Mouse (Mus musculus) heart, embryonic 10.5 days (tissue): ENCODE results near the gene Vmn1r202. TPM values are rescaled to one million over a fixed set of nuclear protein-coding genes. Genes with fewer than 3 reads are reported as not detected.
"Not testable (repeated sequence)": the region's sequence is repeated elsewhere in the genome, so short reads cannot be mapped to it uniquely, and the experiment has no call there.

Experiments
- DNase-seq: peaks from one replicate; pipeline ENCODE4 v3.0.0-alpha.2; 2017; ENCODE audit warnings: low spot score
- H3K27ac ChIP-seq: fragments of 300-500 bp; sonication (generic); 2 replicates; pipeline ENCODE4 v1.5.1; 2016; ENCODE audit warnings: mild to moderate bottlenecking
- H3K27me3 ChIP-seq: fragments of 300-500 bp; sonication (generic); 2 replicates; pipeline ENCODE4 v1.6.1; 2016; ENCODE audit warnings: mild to moderate bottlenecking; ENCODE audit not compliant: poor library complexity, insufficient read depth, severe bottlenecking
- H3K36me3 ChIP-seq: fragments of 300-500 bp; sonication (generic); 2 replicates; pipeline ENCODE4 v1.6.1; 2016; ENCODE audit warnings: mild to moderate bottlenecking, moderate library complexity
- H3K4me1 ChIP-seq: fragments of 300-500 bp; sonication (generic); 2 replicates; pipeline ENCODE4 v1.6.1; 2016; ENCODE audit warnings: mild to moderate bottlenecking
- H3K4me3 ChIP-seq: fragments of 300-500 bp; sonication (generic); 2 replicates; pipeline ENCODE4 v1.5.1; 2016; ENCODE audit warnings: mild to moderate bottlenecking, moderate library complexity
- H3K9me3 ChIP-seq: fragments of 300-500 bp; sonication (generic); 2 replicates; pipeline ENCODE4 v1.6.1; 2016; ENCODE audit warnings: mild to moderate bottlenecking, moderate library complexity
- WGBS: fragments of 180-500 bp; shearing (Covaris S2); methylation state at CpG from one replicate; pipeline ENCODE4 v1.1.7; 2016; 5-methylcytosine and 5-hydroxymethylcytosine counted together
- polyA plus RNA-seq: library from polyadenylated mRNA; unstranded; fragments of >200 nt; fragmentation: Nextera tagmentation; extraction: Ambion mirVana; gene quantifications from 2 replicates; pipeline ENCODE4 v1.2.1, GENCODE M21; 2016

Gene Vmn1r202
- not detected in 2 replicates for polyA plus RNA-seq

DNA sequence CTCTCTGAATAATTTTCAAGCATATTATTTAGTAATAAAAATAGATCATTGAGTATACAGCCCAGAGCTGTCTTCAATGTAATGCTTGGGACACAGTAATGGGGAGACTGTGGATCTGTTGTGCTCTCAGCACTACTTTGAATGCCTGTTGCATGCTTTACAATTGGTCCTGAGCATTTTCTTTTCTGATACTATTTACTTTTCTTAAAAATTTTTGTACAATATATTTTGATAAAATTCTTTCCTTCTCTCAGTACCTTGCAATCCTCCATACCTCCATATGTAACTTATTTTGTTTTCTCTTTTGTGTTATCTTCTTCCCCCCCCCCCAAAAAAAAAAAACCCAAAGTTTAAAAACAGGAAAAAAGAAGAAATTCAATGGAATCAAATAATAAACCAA is at the start of gene Vmn1r202:
Vmn1r202 (minus strand) TSS at position 101 of the 400 bp plus-strand sequence.
- no peak within 1 kb of the TSS for H3K27ac ChIP-seq
- H3K4me3 ChIP-seq, result no peak within 1 kb of the TSS
- H3K9me3 ChIP-seq, result no peaks in the 10 kb centered on the region
- no peak for DNase-seq
- H3K27me3 ChIP-seq, result no peaks in the 10 kb centered on the region
- no peaks in the 10 kb centered on the region for H3K4me1 ChIP-seq
- no peaks in the 10 kb centered on the region for H3K36me3 ChIP-seq

- 54% methylated on average over 1 of the region's 1 CpGs for WGBS
- not testable (repeated sequence) for H3K27me3 ChIP-seq, H3K4me1 ChIP-seq, H3K9me3 ChIP-seq, H3K36me3 ChIP-seq, H3K27ac ChIP-seq, DNase-seq, H3K4me3 ChIP-seq
Measured at GRCm38 (mm10) chr13:22552898-22553297, 47.7 kb upstream of the Vmn1r202 start, which contains the start of gene Vmn1r204. Gene Vmn1r204 (plus strand): TSS chr13:22553198.

- no peaks in the 10 kb centered on the region for H3K9me3 ChIP-seq
- no peaks in the 10 kb centered on the region for H3K4me1 ChIP-seq
- DNase-seq, result no peak
Measured at GRCm38 (mm10) chr13:22517814-22518213, 12.6 kb upstream of the Vmn1r202 start, which contains the start of gene Vmn1r203. Gene Vmn1r203 (plus strand): TSS chr13:22518114.

GRCm38 (mm10) chr13:22502431-22502830 is 2.8 kb downstream of the Vmn1r202 start:
- H3K9me3 ChIP-seq, result no peaks in the 10 kb centered on the region
- H3K4me1 ChIP-seq, result no peaks in the 10 kb centered on the region
- no peak overlapping the region for H3K27ac ChIP-seq
- H3K36me3 ChIP-seq, result no peaks in the 10 kb centered on the region
- H3K27me3 ChIP-seq, result no peaks in the 10 kb centered on the region
- DNase-seq, result no peak
- no peak overlapping the region for H3K4me3 ChIP-seq
- WGBS, result 74% methylated on average over 3 of the region's 3 CpGs

More at GRCm38 (mm10) chr13:22517814-22518213, 12.6 kb upstream of the Vmn1r202 start, which contains the start of gene Vmn1r203:
- Histone ChIP-seq H3K27ac (no peak within 1 kb of the TSS), H3K36me3 (no peaks in the 10 kb centered on the region), H3K4me3 (no peak within 1 kb of the TSS), H3K27me3 (no peaks in the 10 kb centered on the region)

DNA sequence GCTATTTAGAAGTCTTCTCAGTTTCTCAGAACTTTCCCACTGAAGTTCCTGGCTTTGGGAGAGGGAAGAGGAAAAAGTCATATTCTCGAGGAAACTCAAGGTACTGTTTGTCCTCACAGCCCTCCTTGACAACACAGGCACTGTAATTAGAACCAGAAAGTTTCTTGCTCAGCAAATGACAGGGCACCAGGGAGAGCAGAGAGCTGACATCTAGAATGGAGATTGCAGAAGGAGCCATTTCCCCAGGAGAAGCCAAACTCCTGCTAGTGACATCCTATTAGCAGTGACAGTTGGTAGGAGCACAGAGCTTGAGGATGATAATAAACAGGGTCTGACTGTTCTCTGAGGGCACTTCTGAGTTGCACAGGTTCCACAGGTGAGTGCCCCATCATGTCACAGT is 33.6 kb downstream of the Vmn1r202 start, which contains the start of gene Vmn1r201:
Vmn1r201 (plus strand) TSS at position 301 of the 400 bp plus-strand sequence.
- Histone ChIP-seq H3K27ac (no peak within 1 kb of the TSS), H3K4me3 (no peak within 1 kb of the TSS), H3K27me3 (no peaks in the 10 kb centered on the region), H3K36me3 (no peaks in the 10 kb centered on the region), H3K4me1 (no peaks in the 10 kb centered on the region), H3K9me3 (no peaks in the 10 kb centered on the region)
- no peak for DNase-seq
- WGBS, result 79% methylated on average over 1 of the region's 1 CpGs

GRCm38 (mm10) chr13:22455145-22455544 is 50.0 kb downstream of the Vmn1r202 start:
- Histone ChIP-seq H3K4me1 (no peaks in the 10 kb centered on the region), H3K27me3 (no peaks in the 10 kb centered on the region), H3K9me3 (no peaks in the 10 kb centered on the region), H3K4me3 (no peak overlapping the region), H3K27ac (no peak overlapping the region), H3K36me3 (no peaks in the 10 kb centered on the region)
- no peak for DNase-seq

Other genes with a start within 250 kb of the Vmn1r202 start
- gene Vmn1r195, start 234.9 kb downstream of the Vmn1r202 start, polyA plus RNA-seq, result not detected in 2 replicates
- not detected in 2 replicates for gene Vmn1r196, start 215.5 kb downstream of the Vmn1r202 start, polyA plus RNA-seq
- not detected in 2 replicates for gene Vmn1r197, start 180.8 kb downstream of the Vmn1r202 start, polyA plus RNA-seq
- not detected in 2 replicates for gene Vmn1r198, start 155.0 kb downstream of the Vmn1r202 start, polyA plus RNA-seq
- not detected in 2 replicates for gene Vmn1r199, start 125.6 kb downstream of the Vmn1r202 start, polyA plus RNA-seq
- not detected in 2 replicates for gene Vmn1r200, start 115.0 kb downstream of the Vmn1r202 start, polyA plus RNA-seq
- gene Vmn1r201, start 33.5 kb downstream of the Vmn1r202 start, polyA plus RNA-seq, result not detected in 2 replicates
- gene Vmn1r203, start 12.7 kb upstream of the Vmn1r202 start, polyA plus RNA-seq, result not detected in 2 replicates
- gene Vmn1r204, start 47.8 kb upstream of the Vmn1r202 start, polyA plus RNA-seq, result not detected in 2 replicates
- gene Vmn1r205, start 87.6 kb upstream of the Vmn1r202 start, polyA plus RNA-seq, result not detected in 2 replicates
- gene Vmn1r206, start 118.9 kb upstream of the Vmn1r202 start, polyA plus RNA-seq, result not detected in 2 replicates
- not detected in 2 replicates for gene Vmn1r207-ps, start 224.2 kb upstream of the Vmn1r202 start, polyA plus RNA-seq